Mouse (Mus musculus): ENCODE measurements around the gene Itgb4. TPM values are rescaled to one million over a fixed set of nuclear protein-coding genes. Genes with fewer than 3 reads are reported as not detected.
A peak's percentile ranks its signal among the peaks of the same experiment; 100 is the strongest.

Gene Itgb4
- total and polyA plus RNA-seq, 3 experiments: 0.05 to 0.13 TPM; not detected in 1

DNA sequence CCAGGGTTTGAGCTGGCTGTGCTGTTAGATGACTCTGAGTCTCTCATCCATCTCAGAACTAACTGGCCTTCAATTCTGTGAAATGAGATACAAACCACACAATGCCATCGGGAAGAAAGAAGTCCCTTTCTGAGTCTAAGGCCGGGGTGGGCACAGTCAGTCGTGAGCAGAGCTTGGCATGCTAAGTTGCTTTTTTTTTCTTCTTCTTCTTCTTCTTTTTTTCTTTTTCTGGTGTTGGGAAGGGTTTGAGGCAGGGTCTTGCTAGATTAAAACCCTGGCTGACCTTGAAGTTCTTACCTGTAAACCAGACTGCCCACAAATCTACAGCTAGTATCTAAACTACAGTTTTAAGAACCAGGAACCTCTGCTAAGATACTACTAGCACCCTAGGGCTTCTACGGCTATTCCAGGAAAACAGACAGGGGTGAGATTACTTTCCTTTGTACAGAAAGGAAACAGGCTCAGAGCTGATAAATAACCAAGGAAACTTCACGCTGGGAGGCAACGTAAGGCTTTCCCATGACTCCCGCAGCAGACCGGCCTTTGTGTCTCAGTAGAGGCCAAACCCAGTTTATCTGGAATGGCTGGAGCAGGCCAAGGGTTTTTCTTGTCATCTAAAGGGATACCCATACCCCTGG lies 29.8 kb downstream of the Itgb4 start:
- DNase-seq (ENCODE audit: low spot score) (no peak), ATAC-seq (ENCODE audit: extremely low read depth, insufficient number of reproducible peaks, low FRiP score, poor library complexity, severe bottlenecking) (no peak)
- H3K4me3 ChIP-seq (ENCODE audit: low read depth, low read length): peak overlapping the region; percentile 66; the same call in 1 of the 2 replicates

DNA sequence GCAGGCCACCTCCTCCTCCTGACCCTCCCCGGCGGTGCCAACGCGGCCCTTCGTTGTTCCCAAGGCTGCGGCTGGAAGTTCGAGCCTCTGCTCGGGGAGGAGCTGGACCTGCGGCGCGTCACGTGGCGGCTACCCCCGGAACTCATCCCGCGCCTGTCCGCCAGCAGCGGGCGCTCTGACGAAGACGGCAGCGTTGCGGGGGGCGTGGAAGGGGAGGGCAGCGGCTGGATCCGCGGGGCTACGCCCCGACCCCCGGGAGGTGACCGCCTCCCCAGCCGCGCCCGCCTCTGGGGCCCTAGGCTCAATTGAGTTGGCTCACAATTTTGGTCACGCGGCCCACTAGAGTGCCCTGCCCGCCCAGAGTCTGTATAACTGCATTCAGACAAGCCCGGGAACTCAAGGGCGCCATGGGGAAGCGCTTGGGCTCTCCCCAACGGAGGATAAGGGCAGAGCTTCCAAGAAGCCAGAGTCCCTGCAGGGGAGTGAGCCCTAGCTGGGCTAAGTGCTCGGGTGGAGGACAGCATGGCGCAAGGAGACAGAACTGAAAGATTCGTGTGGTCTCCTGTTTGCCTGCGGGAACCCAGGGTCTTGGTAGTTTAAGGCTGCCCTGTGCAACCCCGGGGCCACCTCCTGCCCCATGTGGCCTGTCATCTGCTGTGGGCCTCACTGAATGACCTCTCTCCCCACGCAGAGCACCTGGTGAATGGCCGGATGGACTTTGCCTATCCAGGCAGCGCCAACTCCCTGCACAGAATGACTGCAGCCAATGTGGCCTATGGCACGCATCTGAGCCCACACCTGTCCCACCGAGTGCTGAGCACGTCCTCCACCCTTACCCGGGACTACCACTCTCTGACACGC lies 30.6 kb downstream of the Itgb4 start:
- peaks cover 7% of the 10 kb centered on the region for H3K9me3 ChIP-seq (replicated peaks)
- peak overlapping the region; percentile 66; the same call in 1 of the 2 replicates for H3K4me3 ChIP-seq (ENCODE audit: low read depth, low read length)
- DNase-seq (ENCODE audit: low spot score): peak; percentile 57
- no peak for TF ChIP-seq GATA2 (IDR thresholded peaks at IDR 0.05; ENCODE audit: borderline replicate concordance, low read depth, low read length)
- TF ChIP-seq POLR2AphosphoS5 (IDR thresholded peaks at IDR 0.05; ENCODE audit: insufficient replicate concordance, low read depth, low read length): no peak
- no peak for TF ChIP-seq TAL1 (conservative IDR thresholded peaks at IDR 0.05; ENCODE audit: low read depth, low read length)
- TF ChIP-seq CTCF (IDR thresholded peaks at IDR 0.05; ENCODE audit: low read depth, low read length): peak; percentile 13; the same call in 1 of the 2 replicates
- TF ChIP-seq GATA1 (IDR thresholded peaks at IDR 0.05; ENCODE audit: borderline replicate concordance, low read length): no peak
- H3K4me1 ChIP-seq (ENCODE audit: insufficient read depth, low read depth, low read length): peaks cover 67% of the 10 kb centered on the region
- H3K36me3 ChIP-seq (replicated peaks): peaks cover 49% of the 10 kb centered on the region
- peak; percentile 45; the same call in 1 of the 2 replicates for ATAC-seq (ENCODE audit: extremely low read depth, insufficient number of reproducible peaks, low FRiP score, poor library complexity, severe bottlenecking)
- peaks cover 39% of the 10 kb centered on the region for H3K27me3 ChIP-seq (ENCODE audit: insufficient read depth, low read length)

More for the DNA sequence above, 29.8 kb downstream of the Itgb4 start:
- Histone ChIP-seq H3K27me3 (ENCODE audit: insufficient read depth, low read length) (peaks cover 44% of the 10 kb centered on the region), H3K9me3 (replicated peaks) (peaks cover 7% of the 10 kb centered on the region), H3K36me3 (replicated peaks) (peaks cover 41% of the 10 kb centered on the region), H3K4me1 (ENCODE audit: insufficient read depth, low read depth, low read length) (peaks cover 68% of the 10 kb centered on the region)
- TF ChIP-seq POLR2AphosphoS5 (IDR thresholded peaks at IDR 0.05; ENCODE audit: insufficient replicate concordance, low read depth, low read length) (no peak), GATA2 (IDR thresholded peaks at IDR 0.05; ENCODE audit: borderline replicate concordance, low read depth, low read length) (no peak), TAL1 (conservative IDR thresholded peaks at IDR 0.05; ENCODE audit: low read depth, low read length) (no peak), CTCF (IDR thresholded peaks at IDR 0.05; ENCODE audit: low read depth, low read length) (no peak), GATA1 (IDR thresholded peaks at IDR 0.05; ENCODE audit: borderline replicate concordance, low read length) (no peak)

DNA sequence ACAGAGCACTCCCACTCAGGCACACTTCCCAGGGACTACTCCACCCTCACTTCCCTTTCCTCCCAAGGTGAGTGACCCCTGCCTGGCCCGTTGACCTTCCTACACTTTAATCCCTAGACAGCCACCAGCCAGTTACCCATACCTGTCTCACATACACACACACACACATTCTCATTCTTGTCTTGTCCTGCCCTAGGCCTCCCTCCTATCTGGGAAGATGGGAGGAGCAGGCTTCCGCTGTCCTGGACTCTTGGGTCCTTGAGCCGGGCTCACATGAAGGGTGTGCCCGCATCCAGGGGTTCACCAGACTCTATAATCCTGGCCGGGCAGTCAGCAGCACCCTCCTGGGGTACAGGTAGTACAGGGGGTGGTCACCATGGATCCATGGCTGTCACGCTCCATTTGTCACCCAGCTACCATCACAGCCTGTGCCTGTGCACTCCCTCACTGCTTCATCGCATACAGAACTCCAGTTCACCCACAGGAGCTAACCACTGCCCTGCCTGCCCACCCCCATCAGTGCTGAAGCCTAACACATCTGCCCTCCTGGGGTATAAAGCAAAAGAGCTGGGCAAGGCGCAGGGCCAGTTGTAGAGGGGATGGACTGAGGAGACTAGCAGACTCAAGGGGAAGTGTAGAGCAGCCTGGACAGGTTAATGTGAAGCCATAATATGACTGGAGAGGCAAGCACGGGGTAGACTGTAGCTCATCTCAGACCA lies 31.4 kb downstream of the Itgb4 start:
- DNase-seq (ENCODE audit: low spot score) (no peak), ATAC-seq (ENCODE audit: extremely low read depth, insufficient number of reproducible peaks, low FRiP score, poor library complexity, severe bottlenecking) (no peak)
- Histone ChIP-seq H3K36me3 (replicated peaks) (peaks cover 57% of the 10 kb centered on the region), H3K4me1 (ENCODE audit: insufficient read depth, low read depth, low read length) (peaks cover 68% of the 10 kb centered on the region), H3K4me3 (ENCODE audit: low read depth, low read length) (peak overlapping the region; percentile 66; the same call in 1 of the 2 replicates), H3K9me3 (replicated peaks) (peaks cover 7% of the 10 kb centered on the region), H3K27me3 (ENCODE audit: insufficient read depth, low read length) (peaks cover 32% of the 10 kb centered on the region)
- TF ChIP-seq GATA2 (IDR thresholded peaks at IDR 0.05; ENCODE audit: borderline replicate concordance, low read depth, low read length): no peak

DNA sequence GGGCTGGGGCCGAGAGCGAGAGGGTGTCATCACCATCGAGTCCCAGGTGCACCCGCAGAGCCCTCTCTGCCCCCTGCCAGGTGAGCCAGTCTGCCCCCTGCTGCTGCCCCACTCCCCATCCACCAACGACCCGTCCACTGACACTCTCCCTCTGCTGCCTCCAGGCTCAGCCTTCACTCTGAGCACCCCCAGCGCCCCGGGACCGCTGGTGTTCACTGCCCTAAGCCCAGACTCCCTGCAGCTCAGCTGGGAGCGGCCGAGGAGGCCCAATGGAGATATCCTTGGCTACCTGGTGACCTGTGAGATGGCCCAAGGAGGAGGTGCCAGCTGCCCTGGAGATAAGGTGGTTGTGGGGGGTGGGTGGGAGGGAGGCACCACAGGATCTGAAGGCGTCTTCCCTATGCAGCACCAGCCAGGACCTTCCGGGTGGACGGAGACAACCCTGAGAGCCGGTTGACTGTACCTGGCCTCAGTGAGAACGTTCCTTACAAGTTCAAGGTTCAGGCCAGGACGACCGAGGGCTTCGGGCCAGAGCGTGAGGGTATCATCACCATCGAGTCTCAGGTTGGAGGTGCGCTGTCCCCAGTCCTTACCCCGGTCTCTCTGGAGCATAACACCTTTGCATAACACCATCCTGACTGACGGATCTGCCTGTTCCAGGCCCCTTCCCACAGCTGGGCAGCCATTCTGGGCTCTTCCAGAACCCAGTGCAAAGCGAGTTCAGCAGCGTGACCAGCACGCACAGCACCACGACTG lies 32.8 kb downstream of the Itgb4 start:
- ATAC-seq (ENCODE audit: extremely low read depth, insufficient number of reproducible peaks, low FRiP score, poor library complexity, severe bottlenecking) (no peak), DNase-seq (ENCODE audit: low spot score) (no peak)
- peaks cover 81% of the 10 kb centered on the region for H3K4me1 ChIP-seq (ENCODE audit: insufficient read depth, low read depth, low read length)
- H3K9me3 ChIP-seq (replicated peaks): peaks cover 7% of the 10 kb centered on the region
- H3K36me3 ChIP-seq (replicated peaks): peaks cover 63% of the 10 kb centered on the region
- H3K27me3 ChIP-seq (ENCODE audit: insufficient read depth, low read length): peaks cover 26% of the 10 kb centered on the region
- H3K4me3 ChIP-seq (ENCODE audit: low read depth, low read length): no peak overlapping the region; the same call in 1 of the 2 replicates
- TF ChIP-seq POLR2AphosphoS5 (IDR thresholded peaks at IDR 0.05; ENCODE audit: insufficient replicate concordance, low read depth, low read length) (no peak), GATA2 (IDR thresholded peaks at IDR 0.05; ENCODE audit: borderline replicate concordance, low read depth, low read length) (no peak), CTCF (IDR thresholded peaks at IDR 0.05; ENCODE audit: low read depth, low read length) (no peak), TAL1 (conservative IDR thresholded peaks at IDR 0.05; ENCODE audit: low read depth, low read length) (no peak), GATA1 (IDR thresholded peaks at IDR 0.05; ENCODE audit: borderline replicate concordance, low read length) (no peak)

DNA sequence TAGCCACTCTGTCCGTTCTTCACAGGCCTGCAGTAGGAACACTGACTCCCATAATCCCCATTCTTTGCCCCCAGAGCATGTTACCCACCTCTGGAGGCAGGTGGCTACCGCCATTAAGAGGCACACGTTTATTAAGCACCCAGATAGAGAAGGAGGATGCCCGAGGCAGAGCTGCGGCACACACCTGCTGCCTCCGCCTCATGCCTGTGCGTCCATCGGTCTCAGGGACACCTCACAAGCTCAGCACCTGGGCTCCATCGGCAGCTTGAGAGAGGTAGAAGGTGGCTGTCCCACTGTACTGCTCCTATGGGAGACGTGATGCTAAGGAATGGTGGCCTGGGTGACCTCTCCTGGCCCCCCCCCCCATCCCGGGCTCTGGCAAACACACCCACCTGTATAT lies 33.9 kb downstream of the Itgb4 start:
- H3K36me3 ChIP-seq (replicated peaks): peaks cover 63% of the 10 kb centered on the region
- peaks cover under 1% of the 10 kb centered on the region for H3K9me3 ChIP-seq (replicated peaks)
- no peak for TF ChIP-seq TAL1 (conservative IDR thresholded peaks at IDR 0.05; ENCODE audit: low read depth, low read length)
- ATAC-seq (ENCODE audit: extremely low read depth, insufficient number of reproducible peaks, low FRiP score, poor library complexity, severe bottlenecking) (no peak), DNase-seq (ENCODE audit: low spot score) (no peak)
- peaks cover 93% of the 10 kb centered on the region for H3K4me1 ChIP-seq (ENCODE audit: insufficient read depth, low read depth, low read length)
- no peak overlapping the region for H3K4me3 ChIP-seq (ENCODE audit: low read depth, low read length)
- H3K27me3 ChIP-seq (ENCODE audit: insufficient read depth, low read length): peaks cover 23% of the 10 kb centered on the region

Measured in G1E (cell line).